Mouse (Mus musculus) cerebellum, adult 2 months (tissue): Measurements from ENCODE around the gene Slc39a11. TPM values are rescaled to one million over a fixed set of nuclear protein-coding genes. Genes with fewer than 3 reads are reported as not detected.

Source experiments
- DNase-seq, 2 experiments: peaks; one replicate each; pipeline ENCODE4 v3.0.0; 2021
- H3K27ac ChIP-seq: fragments of 200-500 bp; 2 replicates; pipeline ENCODE4 v1.5.1; 2012; ENCODE audit warnings: low read length, control low read depth, inconsistent platforms; ENCODE audit not compliant: insufficient read depth
- H3K27me3 ChIP-seq: fragments of 200-500 bp; 2 replicates; pipeline ENCODE4 v1.6.1; 2012; ENCODE audit warnings: inconsistent platforms, mild to moderate bottlenecking, low read length, moderate library complexity; ENCODE audit not compliant: control insufficient read depth, insufficient read depth
- H3K4me1 ChIP-seq: fragments of 200-500 bp; 2 replicates; pipeline ENCODE4 v1.6.1; 2011; ENCODE audit warnings: low read length; ENCODE audit not compliant: control insufficient read depth, insufficient read depth
- H3K4me3 ChIP-seq: fragments of 200-500 bp; replicated peaks from 2 replicates; pipeline ENCODE3; 2011; ENCODE audit warnings: mild to moderate bottlenecking, low read depth, low read length, control low read depth; ENCODE audit not compliant: insufficient read depth
- CTCF ChIP-seq: fragments of 200-500 bp; IDR thresholded peaks from 2 replicates; pipeline ENCODE4 v1.5.1; 2011; ENCODE audit warnings: low read depth, mild to moderate bottlenecking, control low read depth, low read length, moderate library complexity, borderline replicate concordance; ENCODE audit not compliant: insufficient read depth
- POLR2A ChIP-seq: fragments of 200-500 bp; IDR thresholded peaks from 2 replicates; pipeline ENCODE4 v1.6.1; 2011; ENCODE audit warnings: low read length, control low read depth, borderline replicate concordance; ENCODE audit not compliant: insufficient read depth
- WGBS: fragments of 180-500 bp; shearing (Covaris S2); methylation state at CpG from one replicate; pipeline ENCODE4 v1.1.7; 2018; 5-methylcytosine and 5-hydroxymethylcytosine counted together
- polyA plus RNA-seq: library from polyadenylated mRNA; depleted of rRNA; stranded (reverse); fragments of >200 nt; gene quantifications from 2 replicates; pipeline ENCODE4 v1.2.3, GENCODE M21; 2012

Slc39a11 gene
- polyA plus RNA-seq, 1 experiment = 14.1 TPM

- H3K27me3 ChIP-seq = no peaks in the 10 kb centered on the region
- H3K4me3 ChIP-seq = no peak overlapping the region
- H3K27ac ChIP-seq = no peak overlapping the region
- no peak for TF ChIP-seq CTCF
- no peak for TF ChIP-seq POLR2A
- no peaks in the 10 kb centered on the region for H3K4me1 ChIP-seq
- no peak for DNase-seq
- WGBS = 59% methylated on average over 8 of the region's 8 CpGs
Measured at GRCm38 (mm10) chr11:113631302-113631701, 18.6 kb downstream of the Slc39a11 start.

DNA sequence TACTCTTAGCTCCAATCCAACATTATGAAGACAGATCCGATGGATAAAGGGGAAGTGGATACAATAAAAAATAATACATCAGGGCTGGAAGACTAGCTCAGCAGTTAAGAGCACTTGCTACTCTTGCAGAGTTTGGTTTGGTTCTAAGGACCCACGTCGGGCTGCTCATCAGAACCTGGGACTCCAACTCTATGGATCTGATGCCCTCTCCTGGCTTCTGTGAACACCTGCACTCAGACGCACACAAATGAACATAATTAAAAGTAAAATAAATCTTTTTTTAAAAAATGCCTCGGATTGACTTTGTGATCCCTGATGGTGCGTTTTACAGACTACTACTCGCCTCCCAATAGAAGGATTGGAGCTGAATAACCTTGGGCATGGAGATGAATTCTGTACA lies 19.2 kb downstream of the Slc39a11 start:
- no peak for DNase-seq
- Histone ChIP-seq H3K4me3 (no peak overlapping the region), H3K27me3 (no peaks in the 10 kb centered on the region), H3K27ac (no peak overlapping the region), H3K4me1 (no peaks in the 10 kb centered on the region)
- 66% methylated on average over 7 of the region's 7 CpGs for WGBS
- TF ChIP-seq POLR2A (no peak), CTCF (peak; percentile 43; the same call in 1 of the 2 replicates)

DNA sequence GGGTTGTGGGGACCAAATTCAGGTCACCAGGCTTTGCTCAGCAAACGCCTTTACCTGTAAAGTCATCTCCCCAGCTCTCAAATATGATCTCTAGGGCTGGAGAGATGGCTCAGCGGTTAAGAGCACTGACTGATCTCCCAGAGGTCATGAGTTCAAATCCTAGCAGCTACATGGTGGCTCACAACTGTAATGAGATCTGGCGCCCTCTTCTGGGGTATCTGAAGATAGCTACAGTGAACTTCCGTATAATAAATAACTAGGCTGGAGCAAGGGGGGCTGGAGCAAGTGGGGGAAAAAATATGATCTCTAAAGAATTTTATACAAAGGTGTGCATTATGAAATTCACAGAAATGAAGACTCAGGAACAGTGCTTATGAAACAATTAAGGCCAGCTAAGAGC lies 22.1 kb downstream of the Slc39a11 start:
- no peak overlapping the region for H3K27ac ChIP-seq
- TF ChIP-seq CTCF (peak; percentile 26; the same call in 1 of the 2 replicates), POLR2A (no peak)
- H3K4me1 ChIP-seq = no peaks in the 10 kb centered on the region
- WGBS = 50% methylated on average over 4 of the region's 4 CpGs
- no peak for DNase-seq
- no peak overlapping the region for H3K4me3 ChIP-seq
- no peaks in the 10 kb centered on the region for H3K27me3 ChIP-seq

GRCm38 (mm10) chr11:113625437-113625836 lies 24.4 kb downstream of the Slc39a11 start:
- no peak for TF ChIP-seq POLR2A
- no peak for TF ChIP-seq CTCF
- H3K27me3 ChIP-seq = no peaks in the 10 kb centered on the region
- WGBS = 96% methylated on average over 18 of the region's 18 CpGs
- H3K4me3 ChIP-seq = no peak overlapping the region
- H3K4me1 ChIP-seq = no peaks in the 10 kb centered on the region
- no peak for DNase-seq
- H3K27ac ChIP-seq = no peak overlapping the region

DNA sequence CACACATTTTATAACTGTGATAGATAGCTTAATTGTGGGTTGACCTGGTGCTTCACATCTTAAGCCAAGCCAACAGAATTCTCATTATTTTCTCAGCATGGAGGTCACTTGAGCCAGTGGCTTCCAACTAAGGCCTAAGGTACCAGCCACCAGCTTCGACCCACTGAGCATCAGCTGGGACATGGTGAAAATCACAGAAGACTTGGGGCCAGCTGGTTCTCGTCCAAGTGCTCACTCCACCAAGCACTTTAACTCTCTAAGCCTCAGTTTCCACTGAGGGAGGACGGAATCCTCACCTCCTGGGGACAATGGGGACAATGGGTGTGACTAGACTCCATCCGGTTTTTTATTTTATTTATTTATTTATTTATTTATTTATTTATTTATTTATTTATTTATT lies 27.9 kb downstream of the Slc39a11 start:
- WGBS = 68% methylated on average over 4 of the region's 4 CpGs
- TF ChIP-seq POLR2A (no peak), CTCF (no peak)
- no peak for DNase-seq
- Histone ChIP-seq H3K4me1 (peaks cover 7% of the 10 kb centered on the region; the same call in 1 of the 2 replicates), H3K27me3 (no peaks in the 10 kb centered on the region), H3K27ac (no peak overlapping the region), H3K4me3 (no peak overlapping the region)

GRCm38 (mm10) chr11:113621001-113621400 lies 28.9 kb downstream of the Slc39a11 start:
- 60% methylated on average over 2 of the region's 2 CpGs for WGBS
- H3K4me3 ChIP-seq = no peak overlapping the region
- no peak overlapping the region for H3K27ac ChIP-seq
- H3K4me1 ChIP-seq = peaks cover 7% of the 10 kb centered on the region; the same call in 1 of the 2 replicates
- no peaks in the 10 kb centered on the region for H3K27me3 ChIP-seq
- TF ChIP-seq CTCF (no peak), POLR2A (no peak)
- DNase-seq = no peak

DNA sequence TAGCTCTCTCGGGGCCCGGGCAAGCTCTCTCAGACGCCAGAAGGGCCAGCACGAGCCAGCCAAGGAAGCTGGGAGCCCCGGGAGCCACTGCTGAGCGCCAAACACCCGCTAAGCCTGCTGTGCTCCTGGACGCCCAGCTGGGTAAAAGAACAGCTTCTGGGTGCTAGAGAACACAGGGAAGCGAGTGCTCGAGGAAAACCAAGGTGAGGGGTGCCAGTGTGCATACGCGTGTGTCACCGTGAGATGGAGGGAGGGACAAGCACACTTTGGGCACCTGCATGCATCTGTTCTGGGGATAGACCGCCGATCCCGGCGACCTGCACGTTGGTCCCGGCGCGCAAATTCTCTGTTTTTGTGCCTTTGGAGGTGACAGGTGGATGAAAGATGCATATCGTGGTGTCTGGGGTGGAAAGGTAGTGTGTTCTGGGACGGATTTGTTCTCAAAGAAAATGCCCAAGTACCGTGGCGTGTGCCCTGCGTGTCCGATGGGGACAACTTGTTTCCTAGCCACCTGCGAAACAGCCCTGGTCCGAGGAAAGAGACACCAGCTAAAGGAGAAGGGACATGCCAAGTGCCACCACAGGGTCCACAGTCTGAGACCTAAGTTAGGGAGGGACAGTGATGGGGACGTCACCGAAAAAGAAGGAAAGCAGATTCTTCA lies 30.3 kb downstream of the Slc39a11 start:
- under 1% methylated on average over 31 of the region's 31 CpGs for WGBS
- peaks cover 7% of the 10 kb centered on the region; the same call in 1 of the 2 replicates for H3K4me1 ChIP-seq
- no peak for DNase-seq
- H3K27me3 ChIP-seq = no peaks in the 10 kb centered on the region
- H3K27ac ChIP-seq = no peak overlapping the region
- H3K4me3 ChIP-seq = peak overlapping the region; percentile 55
- TF ChIP-seq CTCF (no peak), POLR2A (no peak)
